Mouse (Mus musculus) layer of hippocampus, adult 9-10 months (tissue): Measurements from ENCODE around the gene Tsc22d1.

ENCODE experiments used
- DNase-seq: peaks from one replicate; pipeline ENCODE4 v3.0.0; 2022; ENCODE audit warnings: low spot score

Tsc22d1 gene

GRCm38 (mm10) chr14:76520606-76521005 is 105.8 kb downstream of the Tsc22d1 start:
- DNase-seq = no peak

GRCm38 (mm10) chr14:76521308-76521707 is 106.5 kb downstream of the Tsc22d1 start:
- DNase-seq = no peak

- DNase-seq = no peak
These were observed 108.6 kb downstream of the Tsc22d1 start for GRCm38 (mm10) chr14:76523344-76523743.

- no peak for DNase-seq
These were observed 111.7 kb downstream of the Tsc22d1 start for GRCm38 (mm10) chr14:76526467-76526866.

- DNase-seq = no peak
These were observed 112.4 kb downstream of the Tsc22d1 start for GRCm38 (mm10) chr14:76527030-76527719.

GRCm38 (mm10) chr14:76527758-76528313 is 113.1 kb downstream of the Tsc22d1 start:
- DNase-seq = no peak

GRCm38 (mm10) chr14:76528641-76529040 is 113.9 kb downstream of the Tsc22d1 start:
- no peak for DNase-seq

GRCm38 (mm10) chr14:76531027-76531660 is 116.4 kb downstream of the Tsc22d1 start:
- no peak for DNase-seq

- no peak for DNase-seq
These were observed 117.8 kb downstream of the Tsc22d1 start for GRCm38 (mm10) chr14:76532257-76533169.

- DNase-seq = no peak
These were observed 118.5 kb downstream of the Tsc22d1 start for GRCm38 (mm10) chr14:76533170-76533815.

GRCm38 (mm10) chr14:76535096-76535495 is 120.3 kb downstream of the Tsc22d1 start:
- DNase-seq = no peak

- no peak for DNase-seq
These were observed 122.2 kb downstream of the Tsc22d1 start for GRCm38 (mm10) chr14:76536921-76537320.

GRCm38 (mm10) chr14:76540005-76540670 is 125.4 kb downstream of the Tsc22d1 start:
- DNase-seq = peak; percentile 36

- no peak for DNase-seq
These were observed 126.6 kb downstream of the Tsc22d1 start for GRCm38 (mm10) chr14:76541341-76541740.

GRCm38 (mm10) chr14:76544136-76544535 is 129.4 kb downstream of the Tsc22d1 start:
- no peak for DNase-seq

GRCm38 (mm10) chr14:76555263-76556030 is 140.7 kb downstream of the Tsc22d1 start:
- DNase-seq = no peak

GRCm38 (mm10) chr14:76556031-76556851 is 141.5 kb downstream of the Tsc22d1 start:
- DNase-seq = peak; percentile 20

- DNase-seq = no peak
These were observed 142.1 kb downstream of the Tsc22d1 start, which contains the start of gene Serp2 for GRCm38 (mm10) chr14:76556852-76557208. TSS of gene Serp2 (minus strand) at chr14:76556889.
